Mouse (Mus musculus) monocyte, adult 5-6 weeks (primary cell): Measurements from ENCODE around the gene Pa2g4. TPM values are rescaled to one million over a fixed set of nuclear protein-coding genes. Genes with fewer than 3 reads are reported as not detected.

Experiments
- ATAC-seq: fragments of 153-309, 156-312 bp; replicated peaks from 2 replicates; pipeline ENCODE4 v1.8.0; 2017; ENCODE audit warnings: mild to moderate bottlenecking; ENCODE audit not compliant: low TSS enrichment, insufficient number of reproducible peaks, severe bottlenecking, poor library complexity, low FRiP score
- total RNA-seq: library from RNA; stranded (forward); fragments of 200-1000, 200-491, 200-594 nt; gene quantifications from 3 replicates; pipeline ENCODE4 v1.2.3, GENCODE M21; 2017

Gene Pa2g4
- total RNA-seq, 1 experiment from 2014 or later: 37.2 TPM

DNA sequence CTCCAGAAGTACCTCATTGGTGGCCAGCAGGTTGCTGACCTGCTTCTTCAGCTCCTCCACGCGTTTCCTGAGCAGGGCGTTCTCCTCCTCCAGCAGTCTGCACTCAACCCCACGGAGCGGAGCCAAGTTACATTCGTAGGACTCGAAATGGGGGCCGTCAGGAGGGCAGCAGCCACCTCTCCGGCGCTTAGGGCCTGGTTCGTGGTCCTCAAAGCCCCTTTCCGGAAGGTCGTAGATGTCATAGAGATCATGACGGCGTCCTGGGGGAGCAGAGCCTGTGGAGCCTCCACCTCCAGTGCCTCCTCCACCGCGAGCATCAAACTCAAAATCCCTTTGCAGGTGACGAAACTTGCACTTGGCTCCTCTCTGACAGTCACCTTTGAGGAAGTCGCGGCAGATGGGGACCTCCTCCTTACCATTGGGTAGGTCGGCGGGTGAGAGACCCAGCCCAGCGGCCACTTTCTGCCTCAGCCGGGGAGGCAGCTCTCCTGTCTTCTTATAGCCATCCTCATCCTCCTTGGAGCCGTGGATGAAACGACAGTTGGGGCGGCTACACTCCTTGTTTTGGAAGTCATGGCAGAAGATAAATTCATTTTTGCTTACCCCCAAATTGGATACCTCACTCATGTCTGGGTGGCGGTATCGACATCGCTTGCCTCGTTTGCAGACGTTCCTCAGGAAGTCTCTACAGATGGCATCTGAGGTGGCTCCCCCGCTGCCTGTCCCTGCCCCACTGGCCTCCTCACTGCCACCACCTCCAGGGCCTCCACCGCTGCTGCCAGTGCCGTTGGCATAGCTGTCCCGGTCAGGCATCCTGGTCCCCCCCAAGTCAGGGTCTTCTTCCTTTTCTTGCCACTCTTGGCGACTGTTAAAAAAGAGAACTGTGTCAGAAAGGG lies 20.9 kb downstream of the Pa2g4 start:
- no peak for ATAC-seq

- ATAC-seq: no peak
Measured at GRCm38 (mm10) chr10:128544151-128544657, 21.6 kb downstream of the Pa2g4 start.

DNA sequence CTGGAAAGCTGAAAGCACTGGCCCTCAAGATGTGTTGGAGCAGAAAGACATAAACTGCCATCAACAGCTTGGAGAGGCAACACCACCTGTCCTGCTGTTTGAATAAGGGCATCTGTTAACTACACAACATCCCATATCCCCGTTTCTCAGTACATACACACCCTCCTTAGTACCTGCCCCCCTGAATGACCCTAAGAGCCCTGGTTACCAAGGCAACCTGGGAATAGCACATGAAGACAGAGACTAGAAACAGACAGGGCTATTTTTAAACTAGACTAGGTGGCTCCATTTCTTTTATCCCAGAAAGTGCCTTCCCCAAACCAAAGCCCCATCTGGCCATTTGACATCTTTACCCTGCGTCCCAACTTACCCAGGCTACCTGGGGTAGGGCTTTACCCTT lies 22.7 kb downstream of the Pa2g4 start:
- no peak for ATAC-seq

DNA sequence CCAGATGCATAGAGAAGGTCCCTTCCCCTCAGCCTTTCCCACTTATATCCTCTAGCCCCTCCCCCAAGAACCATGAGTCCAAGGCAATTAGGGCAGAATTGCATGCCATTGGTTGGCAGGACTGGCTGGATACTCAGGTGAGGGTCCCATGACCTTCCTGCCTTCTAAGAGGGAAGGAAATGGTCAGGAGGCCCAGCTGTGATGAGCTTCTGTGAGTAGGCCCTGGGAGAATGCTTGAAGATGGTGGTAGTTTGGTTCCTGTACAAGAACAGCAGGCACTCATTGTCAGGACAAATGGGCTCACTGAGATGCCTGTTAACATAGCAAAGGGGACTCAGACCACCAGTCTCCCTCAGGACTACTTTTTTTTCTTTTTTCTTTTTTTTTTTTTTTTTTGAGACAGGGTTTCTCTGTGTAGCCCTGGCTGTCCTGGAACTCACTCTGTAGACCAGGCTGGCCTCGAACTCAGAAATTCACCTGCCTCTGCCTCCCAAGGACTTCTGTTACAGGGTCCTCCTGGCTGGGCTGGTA lies 27.4 kb downstream of the Pa2g4 start:
- ATAC-seq: no peak

- ATAC-seq: peak; percentile 96
Measured at GRCm38 (mm10) chr10:128536266-128536940, 29.4 kb downstream of the Pa2g4 start.

GRCm38 (mm10) chr10:128535624-128536265 lies 30.0 kb downstream of the Pa2g4 start:
- peak; percentile 52 for ATAC-seq

GRCm38 (mm10) chr10:128535206-128535605 lies 30.6 kb downstream of the Pa2g4 start:
- no peak for ATAC-seq

DNA sequence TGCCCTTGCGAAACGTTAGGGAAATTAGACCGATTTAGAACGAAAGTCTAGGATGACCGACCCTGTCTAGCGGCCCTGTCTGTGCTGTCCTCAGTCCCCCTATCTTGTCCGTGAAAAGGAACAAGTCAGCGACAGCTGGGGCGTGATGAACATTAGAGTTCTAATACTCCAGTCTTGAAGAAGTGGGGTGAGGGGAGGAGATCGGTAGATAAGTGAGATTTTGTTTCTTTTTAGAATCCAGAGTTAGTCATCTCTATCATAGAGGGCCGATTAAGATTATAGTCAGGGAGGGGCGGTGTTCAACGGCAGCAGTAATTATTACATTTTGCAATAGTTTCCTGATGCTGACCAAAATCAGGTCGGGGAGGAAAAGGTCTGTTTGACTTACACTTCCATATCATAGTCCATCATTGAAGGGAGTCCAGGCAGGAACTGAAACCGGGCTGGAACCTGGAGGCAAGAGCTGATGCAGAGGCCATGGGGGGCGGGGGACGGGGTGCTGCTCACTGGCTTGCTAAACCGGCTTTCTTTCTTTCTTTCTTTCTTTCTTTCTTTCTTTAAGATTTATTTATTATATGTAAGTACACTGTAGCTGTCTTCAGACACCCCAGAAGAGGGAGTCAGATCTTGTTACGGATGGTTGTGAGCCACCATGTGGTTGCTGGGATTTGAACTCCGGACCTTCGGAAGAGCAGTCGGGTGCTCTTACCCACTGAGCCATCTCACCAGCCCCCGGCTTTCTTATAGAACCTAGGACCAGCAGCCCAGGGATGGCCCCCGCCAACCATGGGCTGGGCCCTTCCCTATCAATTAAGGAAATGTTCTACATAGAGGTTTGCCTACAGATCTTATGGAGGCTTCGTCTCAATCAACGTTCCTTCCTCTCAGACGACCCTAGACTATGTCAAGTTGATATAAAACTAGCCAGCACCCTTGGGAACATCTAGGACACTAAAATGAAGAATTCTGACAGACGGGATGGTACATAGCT lies 39.1 kb downstream of the Pa2g4 start:
- ATAC-seq: no peak

DNA sequence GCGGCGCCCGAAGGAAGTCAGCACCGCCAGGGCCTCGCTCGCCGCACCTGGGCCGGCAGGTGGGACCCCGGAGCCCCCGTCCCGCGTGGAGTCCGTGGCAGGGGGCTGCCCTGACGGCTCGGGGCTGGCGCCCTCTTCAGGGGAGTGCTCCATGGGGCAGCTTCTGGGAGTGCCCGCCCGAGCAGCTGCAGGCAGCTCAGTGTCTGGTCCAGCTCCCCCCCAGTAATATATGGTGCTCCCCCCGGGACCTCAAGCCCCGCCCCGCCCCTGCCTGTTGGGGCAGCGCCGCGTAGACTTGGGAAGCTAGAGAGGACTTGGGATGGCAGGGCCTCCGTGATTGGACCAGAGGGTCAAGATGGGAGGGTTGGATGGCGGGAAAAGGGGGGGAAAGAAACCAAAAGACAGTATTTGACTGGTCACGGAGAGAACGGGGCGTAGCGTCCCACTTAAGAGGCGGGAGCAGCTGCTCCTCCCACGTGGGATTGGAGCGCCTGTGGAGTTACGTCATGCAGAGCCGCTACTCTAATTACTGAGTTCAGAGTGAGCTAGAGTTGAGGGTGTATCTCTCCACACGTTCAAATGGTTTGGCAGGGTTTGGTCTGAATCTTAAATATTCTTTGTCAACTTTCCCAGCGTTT lies 40.0 kb downstream of the Pa2g4 start, which contains the start of gene Esyt1:
Esyt1 (minus strand) TSS at position 201 of the 638 bp plus-strand sequence.
- ATAC-seq: peak; percentile 93

GRCm38 (mm10) chr10:128524732-128525662 lies 40.8 kb downstream of the Pa2g4 start:
- ATAC-seq: no peak; the same call in 1 of the 2 replicates

GRCm38 (mm10) chr10:128524111-128524731 lies 41.6 kb downstream of the Pa2g4 start:
- no peak for ATAC-seq

GRCm38 (mm10) chr10:128522351-128522750 lies 43.4 kb downstream of the Pa2g4 start:
- no peak for ATAC-seq

DNA sequence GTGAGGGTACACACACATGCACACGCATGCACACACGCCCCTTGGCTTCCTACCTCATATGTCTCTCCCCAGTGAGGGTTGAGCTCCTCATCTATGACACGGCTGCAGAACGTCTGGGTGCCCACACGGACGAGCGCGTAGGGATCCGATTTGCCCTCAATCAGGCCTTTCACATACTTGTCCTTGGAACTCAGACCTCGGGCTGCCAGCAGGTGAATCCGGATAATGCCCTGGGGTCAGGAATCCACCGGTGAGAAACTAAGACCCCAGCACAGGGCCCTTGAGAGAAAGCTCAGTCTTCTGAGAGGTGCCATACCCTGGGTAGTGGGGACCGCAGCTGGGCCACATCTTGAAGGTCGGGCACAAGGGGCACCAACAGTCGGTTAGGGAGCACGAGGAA lies 45.2 kb downstream of the Pa2g4 start:
- no peak for ATAC-seq

- ATAC-seq: 0 out of 2 replicates have a peak, but pooled peaks have one; percentile 32
Measured at GRCm38 (mm10) chr10:128518833-128519232, 47.0 kb downstream of the Pa2g4 start.

DNA sequence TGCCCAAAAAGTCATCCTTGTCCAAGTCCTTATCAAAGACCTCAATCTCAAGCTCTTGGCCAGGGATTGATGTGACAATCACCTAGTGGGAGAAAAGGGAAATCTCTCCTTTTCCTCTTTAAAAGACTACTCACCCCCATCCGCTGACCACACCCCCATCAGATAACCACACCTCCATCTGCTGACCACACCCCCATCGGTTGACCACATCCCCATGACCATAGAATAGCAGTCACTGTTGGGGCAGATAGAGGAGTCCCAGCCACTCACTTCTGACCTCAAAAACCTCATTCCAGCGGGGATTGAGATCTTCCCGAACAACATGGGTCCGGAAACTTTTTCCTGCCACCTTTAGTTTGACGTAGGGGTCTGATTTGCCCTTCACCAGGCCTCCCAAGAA lies 49.1 kb downstream of the Pa2g4 start:
- ATAC-seq: peak; percentile 73

DNA sequence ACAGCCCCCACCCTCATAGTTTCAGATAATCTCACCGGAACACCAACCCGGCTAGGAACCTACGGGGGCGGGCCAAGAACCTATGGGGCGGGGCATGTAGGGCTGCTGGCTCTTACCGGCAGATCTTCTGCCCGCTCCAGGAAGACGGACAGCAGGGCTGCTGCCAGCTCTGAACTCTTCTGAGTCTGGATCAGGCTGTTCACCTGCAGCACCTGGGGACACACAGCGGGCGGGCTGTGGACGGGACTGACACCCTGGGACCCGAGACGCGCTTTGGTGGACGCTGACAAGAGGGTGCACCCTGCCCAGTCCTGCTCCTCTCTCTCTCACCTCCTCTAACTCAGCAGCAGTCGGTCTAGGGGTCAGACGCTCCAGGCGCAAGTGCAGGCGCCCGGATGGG lies 49.8 kb downstream of the Pa2g4 start:
- ATAC-seq: no peak
